Mouse (Mus musculus) embryonic fibroblast, embryonic 13.5 days (primary cell): ENCODE results near the gene Rpl10.

Source experiments
- CTCF ChIP-seq: IDR thresholded peaks from 2 replicates; pipeline ENCODE4 v1.5.1; 2011; ENCODE audit warnings: mild to moderate bottlenecking, control low read depth, low read length, moderate library complexity, borderline replicate concordance; ENCODE audit not compliant: insufficient read depth
- POLR2A ChIP-seq: IDR thresholded peaks from 2 replicates; pipeline ENCODE4 v1.6.1; 2011; ENCODE audit warnings: low read depth, mild to moderate bottlenecking, control low read depth, low read length, moderate library complexity

GRCm38 (mm10) chrX:74281041-74281731, 10.6 kb downstream of the Rpl10 start:
- TF ChIP-seq POLR2A (peak; percentile 48), CTCF (no peak)
